Mouse (Mus musculus) forebrain, embryonic 15.5 days (tissue): ENCODE data around the gene Ptpn5. TPM values are rescaled to one million over a fixed set of nuclear protein-coding genes. Genes with fewer than 3 reads are reported as not detected.

Experiments used
- ATAC-seq: fragments of 200-750 bp; cut with Nextera tagmentation; replicated peaks from 2 replicates; pipeline ENCODE4 v1.8.0; 2017; ENCODE audit warnings: mild to moderate bottlenecking, moderate TSS enrichment, moderate library complexity
- H3K27ac ChIP-seq: fragments of 300-500 bp; sonication (generic); replicated peaks from 2 replicates; pipeline ENCODE4 v1.5.1; 2015; ENCODE audit warnings: mild to moderate bottlenecking, inconsistent platforms
- H3K27me3 ChIP-seq: fragments of 300-500 bp; sonication (generic); 2 replicates; pipeline ENCODE4 v1.6.1; 2015; ENCODE audit warnings: inconsistent platforms
- H3K36me3 ChIP-seq: fragments of 300-500 bp; sonication (generic); 2 replicates; pipeline ENCODE4 v1.6.1; 2015; ENCODE audit warnings: mild to moderate bottlenecking, inconsistent platforms
- H3K4me1 ChIP-seq: fragments of 300-500 bp; sonication (generic); 2 replicates; pipeline ENCODE4 v1.6.1; 2015; ENCODE audit warnings: inconsistent platforms
- H3K4me2 ChIP-seq: fragments of 300-500 bp; sonication (generic); replicated peaks from 2 replicates; pipeline ENCODE4 v1.6.1; 2015; ENCODE audit warnings: mild to moderate bottlenecking, inconsistent platforms
- H3K4me3 ChIP-seq: fragments of 300-500 bp; sonication (generic); 2 replicates; pipeline ENCODE4 v1.5.1; 2015; ENCODE audit warnings: mild to moderate bottlenecking, inconsistent platforms
- H3K9ac ChIP-seq: fragments of 300-500 bp; sonication (generic); replicated peaks from 2 replicates; pipeline ENCODE4 v1.6.1; 2015; ENCODE audit warnings: mild to moderate bottlenecking, inconsistent platforms
- H3K9me3 ChIP-seq: fragments of 300-500 bp; sonication (generic); 2 replicates; pipeline ENCODE4 v1.6.1; 2016; ENCODE audit warnings: inconsistent platforms
- WGBS: fragments of 180-500 bp; shearing (Covaris S2); methylation state at CpG from one replicate; pipeline ENCODE4 v1.1.7; 2015; ENCODE audit warnings: mixed read lengths; 5-methylcytosine and 5-hydroxymethylcytosine counted together
- polyA plus RNA-seq: library from polyadenylated mRNA; unstranded; fragments of >200 nt; fragmentation: Nextera tagmentation; extraction: Ambion mirVana; gene quantifications from 2 replicates; pipeline ENCODE4 v1.2.1, GENCODE M21; 2015

Ptpn5 gene
- polyA plus RNA-seq, 1 experiment from 2014 or later: 72.1 TPM

- ATAC-seq: no peak
- H3K4me3 ChIP-seq: no peak overlapping the region
- 82% methylated on average over 7 of the region's 7 CpGs for WGBS
Observed at GRCm38 (mm10) chr7:47110511-47110910, 23.0 kb downstream of the Ptpn5 start.

DNA sequence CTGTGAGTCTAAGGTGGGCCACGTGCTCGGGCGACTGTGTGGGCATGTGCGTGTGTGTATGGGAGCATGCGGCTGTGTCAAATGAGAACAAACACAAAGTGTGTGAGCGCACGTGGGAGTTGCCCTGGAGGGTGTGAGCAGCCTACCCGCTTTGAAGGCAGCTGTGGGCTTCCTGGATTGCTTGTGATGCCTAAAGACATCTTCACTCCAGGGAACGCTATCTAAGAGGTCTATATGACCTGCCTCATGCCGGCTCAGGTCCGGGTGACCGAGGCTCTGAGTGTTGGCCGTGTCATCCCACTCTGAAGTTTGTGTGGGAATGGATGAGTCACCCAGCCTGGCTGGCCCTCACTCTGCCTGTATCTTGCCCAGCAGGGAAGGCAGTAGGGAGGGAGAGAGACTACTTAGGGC lies 24.7 kb downstream of the Ptpn5 start:
- WGBS: 89% methylated on average over 13 of the region's 13 CpGs

More at GRCm38 (mm10) chr7:47110511-47110910, 23.0 kb downstream of the Ptpn5 start:
- Histone ChIP-seq H3K36me3 (0 out of 2 replicates have a peak, but pooled peaks cover 2% of the 10 kb centered on the region), H3K9ac (no peak overlapping the region), H3K4me1 (no peaks in the 10 kb centered on the region), H3K9me3 (no peaks in the 10 kb centered on the region), H3K27ac (no peak overlapping the region), H3K27me3 (no peaks in the 10 kb centered on the region), H3K4me2 (no peak overlapping the region)

GRCm38 (mm10) chr7:47106949-47107348 lies 26.5 kb downstream of the Ptpn5 start:
- H3K36me3 ChIP-seq: no peaks in the 10 kb centered on the region
- H3K27ac ChIP-seq: no peak overlapping the region
- no peak overlapping the region for H3K9ac ChIP-seq
- no peaks in the 10 kb centered on the region for H3K4me1 ChIP-seq
- no peak overlapping the region for H3K4me2 ChIP-seq
- no peaks in the 10 kb centered on the region for H3K9me3 ChIP-seq
- no peak overlapping the region for H3K4me3 ChIP-seq
- ATAC-seq: no peak
- H3K27me3 ChIP-seq: no peaks in the 10 kb centered on the region

More for the DNA sequence above, 24.7 kb downstream of the Ptpn5 start:
- H3K27ac ChIP-seq: no peak overlapping the region
- H3K27me3 ChIP-seq: no peaks in the 10 kb centered on the region
- H3K4me1 ChIP-seq: no peaks in the 10 kb centered on the region
- no peak for ATAC-seq
- no peak overlapping the region for H3K4me2 ChIP-seq
- H3K9me3 ChIP-seq: no peaks in the 10 kb centered on the region
- no peak overlapping the region for H3K4me3 ChIP-seq
- no peak overlapping the region for H3K9ac ChIP-seq
- H3K36me3 ChIP-seq: 0 out of 2 replicates have a peak, but pooled peaks cover 2% of the 10 kb centered on the region

- Histone ChIP-seq H3K4me1 (no peaks in the 10 kb centered on the region), H3K36me3 (no peaks in the 10 kb centered on the region), H3K4me3 (no peak overlapping the region), H3K4me2 (no peak overlapping the region), H3K27me3 (no peaks in the 10 kb centered on the region), H3K9me3 (no peaks in the 10 kb centered on the region), H3K9ac (no peak overlapping the region), H3K27ac (no peak overlapping the region)
- WGBS: 85% methylated on average over 1 of the region's 1 CpGs
- ATAC-seq: no peak
Observed at GRCm38 (mm10) chr7:47103671-47104414, 29.6 kb downstream of the Ptpn5 start.

- no peaks in the 10 kb centered on the region for H3K4me1 ChIP-seq
- no peak overlapping the region for H3K27ac ChIP-seq
- no peaks in the 10 kb centered on the region for H3K27me3 ChIP-seq
- ATAC-seq: no peak
- no peak overlapping the region for H3K4me2 ChIP-seq
- H3K9me3 ChIP-seq: no peaks in the 10 kb centered on the region
- 80% methylated on average over 2 of the region's 2 CpGs for WGBS
- no peak overlapping the region for H3K4me3 ChIP-seq
- H3K36me3 ChIP-seq: no peaks in the 10 kb centered on the region
- H3K9ac ChIP-seq: no peak overlapping the region
Observed at GRCm38 (mm10) chr7:47102970-47103369, 30.5 kb downstream of the Ptpn5 start.

DNA sequence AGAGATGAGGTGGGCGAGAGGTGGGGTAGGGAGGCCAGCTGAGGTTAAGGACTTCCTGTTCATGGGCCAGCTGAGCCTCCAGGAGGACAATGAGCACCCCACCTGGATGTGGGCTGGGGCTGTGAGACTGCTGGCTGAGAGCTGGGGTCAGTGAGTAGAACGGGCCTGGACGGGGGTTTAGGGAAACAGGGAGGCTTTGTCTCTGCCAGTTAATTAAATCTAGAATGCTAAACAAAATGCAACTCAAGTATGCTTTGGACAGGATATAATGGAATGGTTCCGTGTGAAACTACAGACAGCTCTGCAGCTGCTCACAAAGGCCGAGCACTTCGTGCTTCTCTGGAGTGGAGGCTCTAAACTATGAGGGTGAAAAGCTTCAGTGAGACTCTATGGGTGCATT lies 32.9 kb downstream of the Ptpn5 start:
- ATAC-seq: no peak
- H3K4me3 ChIP-seq: no peak overlapping the region
- no peaks in the 10 kb centered on the region for H3K36me3 ChIP-seq
- no peak overlapping the region for H3K4me2 ChIP-seq
- 34% methylated on average over 6 of the region's 6 CpGs for WGBS
- no peak overlapping the region for H3K27ac ChIP-seq
- no peaks in the 10 kb centered on the region for H3K4me1 ChIP-seq
- H3K9ac ChIP-seq: no peak overlapping the region
- H3K9me3 ChIP-seq: no peaks in the 10 kb centered on the region
- H3K27me3 ChIP-seq: no peaks in the 10 kb centered on the region

- H3K27me3 ChIP-seq: no peaks in the 10 kb centered on the region
- WGBS: 84% methylated on average over 7 of the region's 7 CpGs
- H3K4me1 ChIP-seq: no peaks in the 10 kb centered on the region
- H3K9ac ChIP-seq: no peak overlapping the region
- no peaks in the 10 kb centered on the region for H3K36me3 ChIP-seq
- ATAC-seq: no peak
- no peaks in the 10 kb centered on the region for H3K9me3 ChIP-seq
- no peak overlapping the region for H3K4me3 ChIP-seq
- H3K27ac ChIP-seq: no peak overlapping the region
- no peak overlapping the region for H3K4me2 ChIP-seq
Observed at GRCm38 (mm10) chr7:47099306-47099705, 34.2 kb downstream of the Ptpn5 start.

- Histone ChIP-seq H3K27ac (no peak overlapping the region), H3K4me3 (no peak overlapping the region), H3K9me3 (no peaks in the 10 kb centered on the region), H3K36me3 (no peaks in the 10 kb centered on the region), H3K4me1 (no peaks in the 10 kb centered on the region), H3K27me3 (no peaks in the 10 kb centered on the region), H3K9ac (no peak overlapping the region), H3K4me2 (no peak overlapping the region)
- ATAC-seq: no peak
- WGBS: 72% methylated on average over 7 of the region's 7 CpGs
Observed at GRCm38 (mm10) chr7:47098044-47098443, 35.4 kb downstream of the Ptpn5 start.

- H3K9me3 ChIP-seq: no peaks in the 10 kb centered on the region
- 80% methylated on average over 2 of the region's 2 CpGs for WGBS
Observed at GRCm38 (mm10) chr7:47094969-47095368, 38.5 kb downstream of the Ptpn5 start.

DNA sequence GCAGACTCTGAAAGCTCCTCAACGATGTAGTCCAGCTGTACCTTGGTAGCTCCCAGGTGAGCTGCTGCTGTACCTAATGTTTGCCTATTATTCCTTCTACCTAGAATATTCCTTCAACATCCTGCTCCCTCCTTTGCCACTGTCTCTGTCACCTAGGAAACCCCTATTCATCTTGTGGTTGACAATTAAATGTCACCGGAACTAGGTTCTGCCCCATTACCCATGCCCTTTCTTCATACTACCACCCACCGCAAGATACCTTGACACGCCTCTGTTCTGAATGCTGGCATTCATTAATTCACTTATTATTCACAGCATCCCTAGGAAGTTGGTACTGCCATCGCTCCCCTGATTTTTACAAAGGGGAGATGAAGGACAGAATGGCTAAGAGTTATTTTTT lies 39.5 kb downstream of the Ptpn5 start:
- H3K4me1 ChIP-seq: no peaks in the 10 kb centered on the region
- ATAC-seq: no peak
- H3K9ac ChIP-seq: no peak overlapping the region
- H3K27me3 ChIP-seq: no peaks in the 10 kb centered on the region
- 81% methylated on average over 5 of the region's 5 CpGs for WGBS
- H3K4me2 ChIP-seq: no peak overlapping the region
- no peaks in the 10 kb centered on the region for H3K9me3 ChIP-seq
- no peaks in the 10 kb centered on the region for H3K36me3 ChIP-seq
- H3K27ac ChIP-seq: no peak overlapping the region
- H3K4me3 ChIP-seq: no peak overlapping the region

More at GRCm38 (mm10) chr7:47094969-47095368, 38.5 kb downstream of the Ptpn5 start:
- Histone ChIP-seq H3K36me3 (no peaks in the 10 kb centered on the region), H3K4me3 (no peak overlapping the region), H3K27ac (no peak overlapping the region), H3K4me2 (no peak overlapping the region), H3K4me1 (no peaks in the 10 kb centered on the region), H3K27me3 (no peaks in the 10 kb centered on the region), H3K9ac (no peak overlapping the region)
- no peak for ATAC-seq

GRCm38 (mm10) chr7:47085075-47085474 lies 48.4 kb downstream of the Ptpn5 start:
- ATAC-seq: no peak
- Histone ChIP-seq H3K4me1 (0 out of 2 replicates have a peak, but pooled peaks cover 3% of the 10 kb centered on the region), H3K27ac (no peak overlapping the region), H3K36me3 (peaks cover 25% of the 10 kb centered on the region), H3K9ac (no peak overlapping the region), H3K4me3 (no peak overlapping the region), H3K9me3 (no peaks in the 10 kb centered on the region), H3K4me2 (no peak overlapping the region), H3K27me3 (no peaks in the 10 kb centered on the region)
- 82% methylated on average over 1 of the region's 1 CpGs for WGBS

- H3K27ac ChIP-seq: no peak overlapping the region
- 0 out of 2 replicates have a peak, but pooled peaks have one; percentile 33 for ATAC-seq
- H3K4me1 ChIP-seq: 0 out of 2 replicates have a peak, but pooled peaks cover 3% of the 10 kb centered on the region
- H3K4me2 ChIP-seq: no peak overlapping the region
- no peak overlapping the region for H3K4me3 ChIP-seq
- H3K9ac ChIP-seq: no peak overlapping the region
- whole genome bisulfite sequencing: 49% methylated on average over 6 of the region's 6 CpGs
- H3K27me3 ChIP-seq: no peaks in the 10 kb centered on the region
- peaks cover 9% of the 10 kb centered on the region for H3K36me3 ChIP-seq
- no peaks in the 10 kb centered on the region for H3K9me3 ChIP-seq
Observed at GRCm38 (mm10) chr7:47081277-47081676, 52.2 kb downstream of the Ptpn5 start.

GRCm38 (mm10) chr7:47080868-47081267 lies 52.6 kb downstream of the Ptpn5 start:
- Histone ChIP-seq H3K9me3 (no peaks in the 10 kb centered on the region), H3K4me2 (no peak overlapping the region), H3K27ac (no peak overlapping the region), H3K4me1 (0 out of 2 replicates have a peak, but pooled peaks cover 3% of the 10 kb centered on the region), H3K36me3 (peaks cover 9% of the 10 kb centered on the region), H3K9ac (no peak overlapping the region), H3K4me3 (no peak overlapping the region), H3K27me3 (no peaks in the 10 kb centered on the region)
- 64% methylated on average over 3 of the region's 3 CpGs for WGBS
- ATAC-seq: no peak
